Mouse (Mus musculus) neutrophil, adult 5-6 weeks (primary cell): ENCODE results near the gene Gdf3. TPM values are rescaled to one million over a fixed set of nuclear protein-coding genes. Genes with fewer than 3 reads are reported as not detected.
"Not testable (repeated sequence)": the region's sequence is repeated elsewhere in the genome, so short reads cannot be mapped to it uniquely, and the experiment has no call there.

ENCODE experiments used
- ATAC-seq: fragments of 151-379, 151-347 bp; 2 replicates; pipeline ENCODE4 v1.8.0; 2017; ENCODE audit warnings: mild to moderate bottlenecking, moderate TSS enrichment; ENCODE audit not compliant: insufficient number of reproducible peaks, poor library complexity, low FRiP score, severe bottlenecking; ENCODE audit errors: extremely low read depth
- total RNA-seq: library from RNA; stranded (forward); fragments of 200-1000 nt; gene quantifications from 2 replicates; pipeline ENCODE4 v1.2.3, GENCODE M21; 2017

Gene Gdf3
- total RNA-seq, 1 experiment from 2014 or later: 0.23 TPM

DNA sequence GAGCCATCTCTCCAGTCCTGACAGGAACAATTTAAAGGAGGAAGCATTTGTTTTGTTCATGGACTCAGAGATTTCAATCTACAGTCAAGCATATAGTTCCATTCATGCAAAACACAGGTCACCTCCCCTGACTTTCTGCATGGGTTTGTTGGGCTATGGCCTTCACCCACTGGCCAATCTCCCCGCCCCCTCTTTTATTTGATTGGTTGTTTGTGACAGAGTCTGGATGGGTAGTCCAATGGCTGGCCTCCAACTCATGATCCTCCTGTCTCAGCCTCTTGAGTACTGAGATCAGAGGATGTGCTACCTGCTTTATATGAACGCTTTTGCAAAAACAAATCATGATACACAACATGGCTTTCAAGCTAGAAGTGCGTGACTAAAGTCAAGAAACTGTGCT lies 32.9 kb downstream of the Gdf3 start:
- ATAC-seq: no peak

DNA sequence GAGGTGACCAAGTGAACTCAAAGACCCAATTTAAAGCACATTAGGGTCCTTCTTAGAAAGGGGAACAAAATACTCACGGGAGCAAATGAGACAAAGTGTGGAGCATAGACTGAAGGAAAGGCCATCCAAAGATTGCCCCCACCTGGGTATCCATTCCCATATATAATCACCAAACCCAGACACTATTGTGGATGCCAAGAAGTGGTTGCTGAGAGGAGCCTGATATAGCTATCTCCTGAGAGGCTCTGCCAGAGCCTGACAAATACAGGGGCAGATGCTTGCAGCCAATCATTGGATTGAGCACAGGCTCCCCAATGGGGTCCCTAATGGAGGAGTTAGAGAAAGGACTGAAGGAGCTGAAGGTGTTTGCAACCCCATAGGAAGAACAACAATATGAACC lies 34.9 kb downstream of the Gdf3 start:
- ATAC-seq: not testable (repeated sequence)

DNA sequence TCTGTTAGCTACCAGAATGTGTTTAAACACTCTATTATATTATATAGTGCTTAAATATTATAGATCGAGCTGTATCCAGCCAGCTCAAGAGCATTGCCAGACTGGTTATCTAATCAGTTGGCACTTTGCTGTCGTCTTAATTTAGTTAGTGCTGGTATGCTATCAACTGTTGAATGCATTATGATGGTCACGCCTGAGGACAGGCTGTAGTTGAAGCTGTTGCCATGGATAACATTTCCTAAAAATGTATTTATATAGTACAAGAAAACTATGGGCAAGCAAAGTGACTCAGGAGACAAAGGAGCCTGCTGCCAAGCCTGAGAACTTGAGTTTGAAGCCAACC lies 38.3 kb downstream of the Gdf3 start:
- no peak for ATAC-seq

DNA sequence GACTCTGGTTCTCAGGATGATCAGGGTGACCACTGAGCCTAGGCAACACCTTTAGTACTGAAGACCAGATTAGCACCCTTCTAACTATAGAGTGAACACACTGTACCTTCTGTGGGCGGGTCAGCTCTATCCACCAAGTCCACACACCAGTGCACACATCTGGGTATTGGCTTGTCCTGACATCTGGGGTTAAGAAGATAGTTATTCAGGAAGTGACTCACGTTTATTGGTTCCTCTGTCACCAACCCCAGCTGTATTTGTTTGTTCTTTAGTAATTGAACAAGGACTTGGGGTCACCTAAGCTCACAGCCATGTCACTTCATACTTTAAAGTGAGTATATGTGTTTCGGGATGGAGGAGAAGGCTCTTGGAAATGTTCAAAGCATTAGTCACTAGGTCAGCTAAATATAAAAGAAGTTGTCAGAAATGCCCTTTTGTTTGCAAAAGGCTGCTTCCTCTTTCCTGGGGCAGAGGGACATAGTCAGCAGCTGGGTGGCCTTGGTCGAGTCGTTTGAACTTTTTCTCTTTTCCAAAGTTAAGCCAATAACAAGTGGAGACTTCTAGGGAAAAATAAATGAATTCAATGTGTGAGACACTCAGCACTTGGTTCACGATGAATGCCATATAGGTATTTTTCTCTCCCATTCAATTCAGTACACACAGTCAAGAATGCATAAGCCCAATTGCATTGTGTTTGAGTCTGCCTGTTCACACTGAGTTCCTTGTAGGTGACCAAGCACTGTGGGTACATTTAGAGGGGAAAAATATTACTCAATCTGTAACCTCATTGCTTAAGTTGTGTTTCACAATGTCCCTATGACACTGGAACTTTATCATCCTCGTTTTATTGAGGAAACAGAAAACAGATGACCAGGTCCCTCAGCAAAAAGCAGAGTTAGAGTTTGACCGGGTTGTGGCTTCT lies 38.9 kb downstream of the Gdf3 start:
- peak; percentile 77 for ATAC-seq

DNA sequence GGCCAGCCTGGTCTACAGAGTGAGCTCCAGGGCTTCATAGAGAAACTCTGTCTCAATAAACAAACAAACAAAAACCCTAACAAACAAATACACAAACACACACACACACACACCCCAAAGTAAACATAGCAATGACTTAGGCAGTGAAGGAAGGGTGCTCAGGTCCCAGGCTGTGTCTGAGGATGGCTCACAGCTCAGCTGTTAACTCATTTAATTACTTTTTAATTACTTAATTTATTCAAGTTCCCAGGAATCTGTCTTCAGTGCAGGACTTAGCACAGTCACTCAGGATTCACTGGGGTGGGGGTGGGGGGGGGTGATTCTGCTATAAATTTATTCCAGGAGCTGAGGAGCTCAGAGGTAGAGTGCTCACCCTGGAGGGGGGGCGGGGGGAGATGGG lies 40.1 kb downstream of the Gdf3 start:
- ATAC-seq: no peak

DNA sequence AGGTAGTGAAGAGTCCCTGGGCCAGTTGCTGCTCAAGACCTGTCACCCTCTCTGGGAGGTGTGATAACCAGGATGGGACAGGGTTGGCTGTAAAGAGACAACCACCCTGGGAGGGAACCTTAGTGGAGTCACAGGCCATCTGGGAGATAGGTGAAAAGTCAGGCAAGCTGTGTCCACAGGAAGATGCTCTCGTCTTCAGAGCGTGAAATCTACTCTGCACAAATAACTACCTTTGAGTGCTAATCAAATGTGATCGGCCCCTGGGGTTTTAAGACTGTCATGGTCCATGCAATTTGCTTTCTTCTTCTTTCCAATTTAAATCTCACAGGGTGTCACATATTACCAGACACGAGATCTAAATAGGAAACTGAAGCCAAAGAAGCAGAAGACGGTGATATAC lies 40.8 kb downstream of the Gdf3 start:
- ATAC-seq: no peak

DNA sequence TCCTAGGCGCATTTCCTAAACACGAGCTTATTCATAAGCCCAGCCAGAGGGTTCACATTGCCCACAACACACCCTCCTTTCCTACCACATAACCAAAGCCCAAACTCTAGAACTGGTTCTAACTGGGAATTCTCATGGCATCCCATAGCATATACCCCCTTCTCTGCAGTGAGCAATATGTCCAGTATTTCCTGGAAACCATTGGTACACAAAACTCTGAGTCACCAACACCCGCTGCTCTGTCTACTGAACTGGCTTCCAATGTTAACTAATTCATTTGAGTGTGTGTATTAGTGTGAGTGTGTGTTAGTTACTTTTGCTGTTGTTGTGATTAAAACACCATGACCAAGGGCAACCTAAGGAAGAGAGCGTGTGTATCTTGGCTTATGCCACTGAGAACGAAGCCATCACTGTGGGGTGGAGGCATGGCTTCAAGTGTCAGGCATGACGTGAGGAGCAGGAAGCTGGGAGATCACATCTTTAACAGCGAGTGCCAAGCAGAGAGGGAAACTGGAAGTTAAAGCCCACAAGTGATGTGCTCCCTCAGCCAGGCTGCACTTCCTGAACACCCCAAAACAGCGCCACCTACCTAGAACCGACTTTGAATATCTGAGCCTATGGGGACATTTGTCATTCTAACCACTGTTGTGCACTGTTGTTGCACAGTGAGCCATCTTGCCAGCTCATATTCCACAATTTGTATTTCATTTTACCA lies 44.7 kb downstream of the Gdf3 start:
- peak; percentile 23; the same call in 1 of the 2 replicates for ATAC-seq

DNA sequence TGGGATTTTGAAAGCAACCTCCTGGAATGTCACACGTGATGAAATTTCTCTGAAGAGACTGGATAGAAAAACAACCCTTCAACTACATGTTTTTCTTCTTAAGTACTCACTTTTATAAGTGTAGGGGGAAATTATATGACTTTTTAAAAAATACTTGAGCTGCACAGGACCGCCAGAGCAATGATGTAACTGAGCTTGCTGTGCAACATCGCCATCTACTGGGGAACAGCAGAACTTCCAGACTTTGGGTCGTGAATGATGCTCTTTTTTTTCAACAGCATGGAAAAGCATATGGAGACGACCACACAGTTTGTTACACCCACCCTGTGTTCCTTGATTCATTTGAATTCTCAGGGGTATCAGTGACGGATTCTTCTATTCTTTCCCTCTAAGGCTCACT lies 47.4 kb downstream of the Gdf3 start:
- ATAC-seq: peak; percentile 71

DNA sequence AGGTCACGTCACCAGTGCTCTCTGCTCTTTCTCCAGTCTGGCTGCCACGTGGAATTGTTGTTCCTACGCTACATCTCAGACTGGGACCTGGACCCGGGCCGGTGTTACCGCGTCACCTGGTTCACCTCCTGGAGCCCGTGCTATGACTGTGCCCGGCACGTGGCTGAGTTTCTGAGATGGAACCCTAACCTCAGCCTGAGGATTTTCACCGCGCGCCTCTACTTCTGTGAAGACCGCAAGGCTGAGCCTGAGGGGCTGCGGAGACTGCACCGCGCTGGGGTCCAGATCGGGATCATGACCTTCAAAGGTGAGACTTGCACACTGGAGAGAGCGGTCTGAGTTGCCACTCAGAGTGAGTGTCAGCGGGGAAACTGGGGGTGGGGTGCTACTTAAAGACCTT lies 48.9 kb downstream of the Gdf3 start:
- ATAC-seq: no peak

DNA sequence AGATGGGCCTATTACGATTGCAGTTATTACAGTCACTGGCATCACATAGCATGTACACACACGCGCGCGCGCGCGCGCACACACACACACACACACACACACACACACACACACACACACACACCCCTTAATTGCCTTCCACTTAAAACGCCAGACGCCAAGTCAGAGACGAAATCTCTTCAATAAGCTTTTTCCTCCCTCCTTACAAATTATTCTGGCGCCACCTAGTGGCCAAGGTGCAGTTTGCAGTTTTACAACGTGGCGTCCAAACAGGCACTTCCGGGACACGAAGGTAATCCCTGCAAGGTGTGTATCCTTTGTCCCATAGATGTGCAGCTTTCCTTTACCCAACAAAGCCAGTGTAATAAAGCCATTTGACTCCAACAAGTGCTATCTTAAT lies 49.5 kb downstream of the Gdf3 start:
- peak; percentile 75 for ATAC-seq

DNA sequence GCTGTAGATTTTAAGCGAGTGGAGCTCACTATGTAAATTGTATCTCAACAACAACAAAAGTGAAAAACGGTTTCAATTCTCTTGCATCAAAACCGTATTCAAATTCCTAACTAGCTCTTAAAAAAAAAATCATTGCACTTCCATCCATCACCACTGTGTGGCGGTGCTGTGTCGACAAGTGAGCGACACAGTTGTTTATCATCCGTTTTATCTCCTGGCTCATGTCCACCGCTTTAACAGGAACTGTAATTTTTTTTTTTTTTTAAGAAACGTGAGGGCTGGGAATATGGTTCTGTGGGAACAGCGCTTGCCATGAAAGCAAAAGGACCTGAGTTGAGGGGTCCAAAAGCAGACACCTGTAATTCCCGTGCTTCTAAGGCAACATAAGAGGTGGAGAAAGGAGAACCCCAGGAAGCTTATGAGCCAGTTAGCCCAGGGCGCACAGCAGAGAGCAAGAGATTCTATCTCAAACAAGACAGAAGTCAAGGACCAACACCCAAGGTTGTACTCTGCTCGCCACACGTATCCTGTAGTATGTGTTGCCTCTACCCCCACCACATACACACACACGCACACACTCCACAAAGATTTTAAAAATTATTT lies 52.8 kb downstream of the Gdf3 start:
- peak; percentile 81 for ATAC-seq

Other genes starting within 250 kb of the Gdf3 start
- 0.12 and 3.2 TPM in 2 replicates for gene Rimklb, start 111.3 kb downstream of the Gdf3 start, total RNA-seq
- gene Mfap5, start 104.2 kb downstream of the Gdf3 start, total RNA-seq: not detected in 2 replicates
- 0.58 and 0.98 TPM in 2 replicates for gene Aicda, start 56.3 kb downstream of the Gdf3 start, total RNA-seq
- gene Apobec1, start 7.6 kb downstream of the Gdf3 start, total RNA-seq: 115 and 128 TPM in 2 replicates
- not detected in 2 replicates for gene Dppa3, start 16.3 kb upstream of the Gdf3 start, total RNA-seq
- gene Nanog, start 97.4 kb upstream of the Gdf3 start, total RNA-seq: not detected in 2 replicates
- gene Slc2a3, start 191.6 kb upstream of the Gdf3 start, total RNA-seq: 315 and 331 TPM in 2 replicates
- 32.8 and 38.8 TPM in 2 replicates for gene Foxj2, start 209.8 kb upstream of the Gdf3 start, total RNA-seq
- 1.4 and 1.5 TPM in 2 replicates for gene C3ar1, start 246.1 kb upstream of the Gdf3 start, total RNA-seq